Mouse (Mus musculus): ENCODE data around the gene Hspa1b. TPM values are rescaled to one million over a fixed set of nuclear protein-coding genes. Genes with fewer than 3 reads are reported as not detected.

The Hspa1b gene
- polyA plus RNA-seq, 1 experiment from 2014 or later, result 3.6 TPM

GRCm38 (mm10) chr17:34913930-34914665 lies 44.9 kb downstream of the Hspa1b start, which contains the start of gene Slc44a4:
Gene Slc44a4, plus strand, starts transcription at chr17:34914466.
- WGBS, result 32% methylated on average over 18 of the region's 18 CpGs
- no peak within 1 kb of the TSS; the same call in 1 of the 2 replicates for H3K27ac ChIP-seq
- H3K4me2 ChIP-seq, result no peak within 1 kb of the TSS
- no peak within 1 kb of the TSS for H3K4me3 ChIP-seq
- ATAC-seq (ENCODE audit: insufficient number of reproducible peaks, low FRiP score, low TSS enrichment, low read depth), result no peak
- no peaks in the 10 kb centered on the region for H3K9me3 ChIP-seq
- no peak within 1 kb of the TSS for H3K9ac ChIP-seq
- H3K36me3 ChIP-seq, result peaks cover 50% of the 10 kb centered on the region
- H3K27me3 ChIP-seq, result no peaks in the 10 kb centered on the region
- peaks cover 13% of the 10 kb centered on the region for H3K4me1 ChIP-seq

DNA sequence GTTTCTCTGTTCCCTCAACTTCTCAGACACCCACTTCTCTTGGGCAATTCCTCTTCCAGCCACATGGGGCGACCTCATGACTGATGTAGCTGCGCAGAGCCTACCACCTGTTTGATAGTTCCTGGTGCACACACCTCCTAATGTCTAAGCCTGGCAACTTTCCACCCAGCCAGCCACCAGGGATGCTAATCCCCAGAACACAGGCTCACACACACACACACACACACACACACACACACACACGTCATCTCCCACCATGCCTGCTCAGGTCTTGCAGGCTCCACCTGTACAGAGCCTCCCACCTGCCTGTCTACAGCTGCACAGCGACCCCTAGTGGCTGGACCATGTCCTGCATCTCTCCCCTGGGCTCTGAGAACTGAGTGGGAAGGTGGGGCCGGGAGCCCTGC lies 47.1 kb downstream of the Hspa1b start:
- ATAC-seq (ENCODE audit: insufficient number of reproducible peaks, low FRiP score, low TSS enrichment, low read depth), result no peak
- H3K4me2 ChIP-seq, result no peak overlapping the region
- H3K4me3 ChIP-seq, result no peak overlapping the region
- no peaks in the 10 kb centered on the region for H3K27me3 ChIP-seq
- H3K4me1 ChIP-seq, result peaks cover 13% of the 10 kb centered on the region
- H3K9me3 ChIP-seq, result no peaks in the 10 kb centered on the region
- peaks cover 72% of the 10 kb centered on the region for H3K36me3 ChIP-seq
- WGBS, result 39% methylated on average over 5 of the region's 5 CpGs
- H3K9ac ChIP-seq, result no peak overlapping the region
- H3K27ac ChIP-seq, result no peak overlapping the region

GRCm38 (mm10) chr17:34910982-34911381 lies 48.1 kb downstream of the Hspa1b start:
- no peaks in the 10 kb centered on the region for H3K27me3 ChIP-seq
- no peaks in the 10 kb centered on the region for H3K9me3 ChIP-seq
- WGBS, result 76% methylated on average over 10 of the region's 10 CpGs
- no peak overlapping the region for H3K4me3 ChIP-seq
- H3K4me1 ChIP-seq, result peaks cover 13% of the 10 kb centered on the region
- H3K27ac ChIP-seq, result no peak overlapping the region; the same call in 1 of the 2 replicates
- peaks cover 81% of the 10 kb centered on the region for H3K36me3 ChIP-seq
- ATAC-seq (ENCODE audit: insufficient number of reproducible peaks, low FRiP score, low TSS enrichment, low read depth), result no peak
- H3K4me2 ChIP-seq, result no peak overlapping the region
- H3K9ac ChIP-seq, result no peak overlapping the region

Other genes with a start within 250 kb of the Hspa1b start
- gene C4b, start 215.4 kb downstream of the Hspa1b start, polyA plus RNA-seq (2015; fragmentation: Nextera tagmentation; extraction: Ambion mirVana), result 1.5 and 3.3 TPM in 2 replicates
- 0.12 and 0.25 TPM in 2 replicates for gene Cyp21a1, start 154.7 kb downstream of the Hspa1b start, polyA plus RNA-seq (2015; fragmentation: Nextera tagmentation; extraction: Ambion mirVana)
- 26.1 and 29.3 TPM in 2 replicates for gene Stk19, start 122.3 kb downstream of the Hspa1b start, polyA plus RNA-seq (2015; fragmentation: Nextera tagmentation; extraction: Ambion mirVana)
- gene Dxo, start 122.2 kb downstream of the Hspa1b start, polyA plus RNA-seq (2015; fragmentation: Nextera tagmentation; extraction: Ambion mirVana), result 62.1 and 65.8 TPM in 2 replicates
- 47.2 and 47.4 TPM in 2 replicates for gene Skiv2l, start 109.0 kb downstream of the Hspa1b start, polyA plus RNA-seq (2015; fragmentation: Nextera tagmentation; extraction: Ambion mirVana)
- gene Nelfe, start 108.8 kb downstream of the Hspa1b start, polyA plus RNA-seq (2015; fragmentation: Nextera tagmentation; extraction: Ambion mirVana), result 90.1 and 96.4 TPM in 2 replicates
- gene Cfb, start 96.7 kb downstream of the Hspa1b start, polyA plus RNA-seq (2015; fragmentation: Nextera tagmentation; extraction: Ambion mirVana), result 2.8 and 3.6 TPM in 2 replicates
- 1.7 and 2.8 TPM in 2 replicates for gene Zbtb12, start 79.8 kb downstream of the Hspa1b start, polyA plus RNA-seq (2015; fragmentation: Nextera tagmentation; extraction: Ambion mirVana)
- gene Gm20547, start 77.2 kb downstream of the Hspa1b start, polyA plus RNA-seq (2015; fragmentation: Nextera tagmentation; extraction: Ambion mirVana), result not detected in 2 replicates
- gene C2, start 61.0 kb downstream of the Hspa1b start, polyA plus RNA-seq (2015; fragmentation: Nextera tagmentation; extraction: Ambion mirVana), result 4.6 and 5.2 TPM in 2 replicates
- 64.6 and 78.1 TPM in 2 replicates for gene Ehmt2, start 60.8 kb downstream of the Hspa1b start, polyA plus RNA-seq (2015; fragmentation: Nextera tagmentation; extraction: Ambion mirVana)
- gene Slc44a4, start 44.8 kb downstream of the Hspa1b start, polyA plus RNA-seq (2015; fragmentation: Nextera tagmentation; extraction: Ambion mirVana), result 0.17 TPM in 1 of 2 replicates, not detected in the other
- gene Neu1, start 28.0 kb downstream of the Hspa1b start, polyA plus RNA-seq (2015; fragmentation: Nextera tagmentation; extraction: Ambion mirVana), result 20.1 and 20.5 TPM in 2 replicates
- not detected in 2 replicates for gene Gm20481, start 10.7 kb upstream of the Hspa1b start, polyA plus RNA-seq (2015; fragmentation: Nextera tagmentation; extraction: Ambion mirVana)
- 31.7 and 32.0 TPM in 2 replicates for gene Hspa1a, start 12.9 kb upstream of the Hspa1b start, polyA plus RNA-seq (2015; fragmentation: Nextera tagmentation; extraction: Ambion mirVana)
- 0.46 and 0.65 TPM in 2 replicates for gene Hspa1l, start 13.5 kb upstream of the Hspa1b start, polyA plus RNA-seq (2015; fragmentation: Nextera tagmentation; extraction: Ambion mirVana)
- gene Lsm2, start 22.6 kb upstream of the Hspa1b start, polyA plus RNA-seq (2015; fragmentation: Nextera tagmentation; extraction: Ambion mirVana), result 143 and 159 TPM in 2 replicates
- 94.4 and 95.1 TPM in 2 replicates for gene Vars, start 41.7 kb upstream of the Hspa1b start, polyA plus RNA-seq (2015; fragmentation: Nextera tagmentation; extraction: Ambion mirVana)
- 0.18 and 0.20 TPM in 2 replicates for gene Vwa7, start 57.3 kb upstream of the Hspa1b start, polyA plus RNA-seq (2015; fragmentation: Nextera tagmentation; extraction: Ambion mirVana)
- gene Sapcd1, start 68.8 kb upstream of the Hspa1b start, polyA plus RNA-seq (2015; fragmentation: Nextera tagmentation; extraction: Ambion mirVana), result 8.9 and 9.4 TPM in 2 replicates
- 3.0 and 3.5 TPM in 2 replicates for gene Msh5, start 87.5 kb upstream of the Hspa1b start, polyA plus RNA-seq (2015; fragmentation: Nextera tagmentation; extraction: Ambion mirVana)
- 351 and 363 TPM in 2 replicates for gene Clic1, start 90.7 kb upstream of the Hspa1b start, polyA plus RNA-seq (2015; fragmentation: Nextera tagmentation; extraction: Ambion mirVana)
- gene Ddah2, start 99.8 kb upstream of the Hspa1b start, polyA plus RNA-seq (2015; fragmentation: Nextera tagmentation; extraction: Ambion mirVana), result 321 and 336 TPM in 2 replicates
- 181 and 203 TPM in 2 replicates for gene Ly6g6c, start 106.2 kb upstream of the Hspa1b start, polyA plus RNA-seq (2015; fragmentation: Nextera tagmentation; extraction: Ambion mirVana)
- gene Mpig6b, start 106.9 kb upstream of the Hspa1b start, polyA plus RNA-seq (2015; fragmentation: Nextera tagmentation; extraction: Ambion mirVana), result 1.0 and 1.4 TPM in 2 replicates
- gene Ly6g6e, start 117.7 kb upstream of the Hspa1b start, polyA plus RNA-seq (2015; fragmentation: Nextera tagmentation; extraction: Ambion mirVana), result 50.6 and 53.7 TPM in 2 replicates
- gene Ly6g6d, start 118.8 kb upstream of the Hspa1b start, polyA plus RNA-seq (2015; fragmentation: Nextera tagmentation; extraction: Ambion mirVana), result 1.1 and 2.4 TPM in 2 replicates
- gene Ly6g6f, start 126.4 kb upstream of the Hspa1b start, polyA plus RNA-seq (2015; fragmentation: Nextera tagmentation; extraction: Ambion mirVana), result 0.13 and 0.20 TPM in 2 replicates
- gene Abhd16a, start 130.0 kb upstream of the Hspa1b start, polyA plus RNA-seq (2015; fragmentation: Nextera tagmentation; extraction: Ambion mirVana), result 101 and 112 TPM in 2 replicates
- not detected in 2 replicates for gene Ly6g5c, start 149.0 kb upstream of the Hspa1b start, polyA plus RNA-seq (2015; fragmentation: Nextera tagmentation; extraction: Ambion mirVana)
- gene Ly6g5b, start 156.2 kb upstream of the Hspa1b start, polyA plus RNA-seq (2015; fragmentation: Nextera tagmentation; extraction: Ambion mirVana), result 0.78 and 0.99 TPM in 2 replicates
- gene Gpank1, start 162.2 kb upstream of the Hspa1b start, polyA plus RNA-seq (2015; fragmentation: Nextera tagmentation; extraction: Ambion mirVana), result 16.8 and 17.4 TPM in 2 replicates
- gene Csnk2b, start 162.8 kb upstream of the Hspa1b start, polyA plus RNA-seq (2015; fragmentation: Nextera tagmentation; extraction: Ambion mirVana), result 293 and 297 TPM in 2 replicates
- gene D17H6S53E, start 167.1 kb upstream of the Hspa1b start, polyA plus RNA-seq (2015; fragmentation: Nextera tagmentation; extraction: Ambion mirVana), result 10.5 and 11.2 TPM in 2 replicates
- gene Apom, start 172.8 kb upstream of the Hspa1b start, polyA plus RNA-seq (2015; fragmentation: Nextera tagmentation; extraction: Ambion mirVana), result 0.52 and 2.0 TPM in 2 replicates
- 49.6 and 51.8 TPM in 2 replicates for gene Bag6, start 175.9 kb upstream of the Hspa1b start, polyA plus RNA-seq (2015; fragmentation: Nextera tagmentation; extraction: Ambion mirVana)
- gene Prrc2a, start 205.7 kb upstream of the Hspa1b start, polyA plus RNA-seq (2015; fragmentation: Nextera tagmentation; extraction: Ambion mirVana), result 142 and 147 TPM in 2 replicates
- 14.6 and 18.6 TPM in 2 replicates for gene Aif1, start 216.8 kb upstream of the Hspa1b start, polyA plus RNA-seq (2015; fragmentation: Nextera tagmentation; extraction: Ambion mirVana)
- gene Lst1, start 229.2 kb upstream of the Hspa1b start, polyA plus RNA-seq (2015; fragmentation: Nextera tagmentation; extraction: Ambion mirVana), result 25.8 and 27.5 TPM in 2 replicates
- 1.0 and 1.2 TPM in 2 replicates for gene Ltb, start 235.2 kb upstream of the Hspa1b start, polyA plus RNA-seq (2015; fragmentation: Nextera tagmentation; extraction: Ambion mirVana)
- gene Tnf, start 242.8 kb upstream of the Hspa1b start, polyA plus RNA-seq (2015; fragmentation: Nextera tagmentation; extraction: Ambion mirVana), result 0.64 and 0.82 TPM in 2 replicates
- 0.37 TPM in 1 of 2 replicates, not detected in the other for gene Lta, start 246.1 kb upstream of the Hspa1b start, polyA plus RNA-seq (2015; fragmentation: Nextera tagmentation; extraction: Ambion mirVana)